Mouse (Mus musculus): Measurements from ENCODE around the gene Ino80b. TPM values are rescaled to one million over a fixed set of nuclear protein-coding genes. Genes with fewer than 3 reads are reported as not detected.

The Ino80b gene
- total and polyA plus RNA-seq, 3 experiments: 14.9 to 30.4 (median 26.1) TPM

GRCm38 (mm10) chr6:83080210-83080609 is 45.0 kb downstream of the Ino80b start:
- H3K27ac ChIP-seq (ENCODE audit: insufficient read depth, low read depth): no peak overlapping the region
- no peaks in the 10 kb centered on the region for H3K9me3 ChIP-seq (replicated peaks; ENCODE audit: low read length)
- peaks cover 7 to 28% of the 10 kb centered on the region in 2 experiments; a peak in 3 of 4 replicates for H3K4me1 ChIP-seq (ENCODE audit: control insufficient read depth in 1 of 2, insufficient read depth in 2 of 2)
- no peak overlapping the region for H3K4me3 ChIP-seq (replicated peaks in 1 of 3; ENCODE audit: low read depth in 2 of 3, low read length in 2 of 3, poor library complexity in 1 of 3)
- dilution Hi-C loops (cut with MboI; ENCODE audit: extremely low pct_ligation_motif_present, extremely low pct_unique_long_range_greater_than_20kb, low sequenced_read_pairs): no loop called here
- no peak overlapping the region for H3K9ac ChIP-seq (ENCODE audit: insufficient read depth, low read depth)
- H3K4me2 ChIP-seq (ENCODE audit: insufficient read depth, low read depth, poor library complexity, severe bottlenecking): no peak overlapping the region
- peaks cover 3% of the 10 kb centered on the region for H3K27me3 ChIP-seq (replicated peaks)
- no peaks in the 10 kb centered on the region for H3K79me2 ChIP-seq (replicated peaks; ENCODE audit: control insufficient read depth, extremely low read depth, insufficient read depth, poor library complexity, severe bottlenecking)
- in situ Hi-C loops (cut with MboI; ENCODE audit: low pct_ligation_motif_present, low pct_unique_long_range_greater_than_20kb, low sequenced_read_pairs): no loop called here
- H3K36me3 ChIP-seq (replicated peaks in 1 of 2; ENCODE audit: control insufficient read depth in 1 of 2, insufficient read depth in 1 of 2, low read length in 1 of 2): peaks cover 11 to 35% of the 10 kb centered on the region in 2 experiments
- TF ChIP-seq MEF2A (IDR thresholded peaks at IDR 0.05; ENCODE audit: borderline replicate concordance, low read depth, low read length): no peak
- TF ChIP-seq CHD1 (IDR thresholded peaks at IDR 0.05; ENCODE audit: low read depth, low read length): no peak
- no peak for TF ChIP-seq E2F4 (IDR thresholded peaks at IDR 0.05; ENCODE audit: insufficient replicate concordance, low read depth, low read length)
- TF ChIP-seq BHLHE40 (IDR thresholded peaks at IDR 0.05; ENCODE audit: low read depth, low read length): no peak
- no peak for TF ChIP-seq GABPA (IDR thresholded peaks at IDR 0.05; ENCODE audit: insufficient replicate concordance, low read depth, low read length)
- TF ChIP-seq ZC3H11A (IDR thresholded peaks at IDR 0.05; ENCODE audit: low read depth, low read length): no peak
- TF ChIP-seq EP300 (IDR thresholded peaks at IDR 0.05; ENCODE audit: low read length): no peak
- no peak for TF ChIP-seq NRF1 (IDR thresholded peaks at IDR 0.05; ENCODE audit: low read depth, low read length)
- TF ChIP-seq TCF12 (IDR thresholded peaks at IDR 0.05; ENCODE audit: low read depth, low read length): no peak
- TF ChIP-seq CTCF (conservative IDR thresholded peaks at IDR 0.05 in 1 of 2, IDR thresholded peaks at IDR 0.05 in 1 of 2; ENCODE audit: low read depth in 2 of 2, low read length in 2 of 2): no peak
- TF ChIP-seq KAT2A (IDR thresholded peaks at IDR 0.05; ENCODE audit: insufficient replicate concordance, low read length): no peak
- TF ChIP-seq POLR2AphosphoS2 (IDR thresholded peaks at IDR 0.05; ENCODE audit: low read depth, low read length): no peak
- no peak for DNase-seq (ENCODE audit: extremely low read depth)

GRCm38 (mm10) chr6:83078324-83078858 is 46.8 kb downstream of the Ino80b start:
- Histone ChIP-seq H3K36me3 (replicated peaks in 1 of 2; ENCODE audit: control insufficient read depth in 1 of 2, insufficient read depth in 1 of 2, low read length in 1 of 2) (peaks cover 11 to 34% of the 10 kb centered on the region in 2 experiments), H3K9me3 (replicated peaks; ENCODE audit: low read length) (no peaks in the 10 kb centered on the region), H3K4me1 (ENCODE audit: control insufficient read depth in 1 of 2, insufficient read depth in 2 of 2) (peaks cover 3 to 19% of the 10 kb centered on the region in 2 experiments; a peak in 3 of 4 replicates), H3K79me2 (replicated peaks; ENCODE audit: control insufficient read depth, extremely low read depth, insufficient read depth, poor library complexity, severe bottlenecking) (no peaks in the 10 kb centered on the region), H3K27ac (ENCODE audit: insufficient read depth, low read depth) (peak overlapping the region; percentile 87), H3K9ac (ENCODE audit: insufficient read depth, low read depth) (peak overlapping the region; percentile 59), H3K4me2 (ENCODE audit: insufficient read depth, low read depth, poor library complexity, severe bottlenecking) (peak overlapping the region; percentile 68), H3K4me3 (replicated peaks in 1 of 3; ENCODE audit: low read depth in 2 of 3, low read length in 2 of 3, poor library complexity in 1 of 3) (peak overlapping the region; percentile 84 to 89 (median 84)), H3K27me3 (replicated peaks) (peaks cover 3% of the 10 kb centered on the region)
- dilution Hi-C loops (cut with MboI; ENCODE audit: extremely low pct_ligation_motif_present, extremely low pct_unique_long_range_greater_than_20kb, low sequenced_read_pairs) (no loop called here), in situ Hi-C loops (cut with MboI; ENCODE audit: low pct_ligation_motif_present, low pct_unique_long_range_greater_than_20kb, low sequenced_read_pairs) (no loop called here)
- DNase-seq (ENCODE audit: extremely low read depth): peak; percentile 97
- TF ChIP-seq IRF4 (IDR thresholded peaks at IDR 0.05; ENCODE audit: low read depth, low read length) (peak; percentile 17; the same call in 1 of the 2 replicates), MEF2A (IDR thresholded peaks at IDR 0.05; ENCODE audit: borderline replicate concordance, low read depth, low read length) (no peak), ELF1 (IDR thresholded peaks at IDR 0.05; ENCODE audit: low read depth, low read length) (peak; percentile 94), POLR2A (IDR thresholded peaks at IDR 0.05; ENCODE audit: low read depth, low read length) (peak; percentile 66), CTCF (conservative IDR thresholded peaks at IDR 0.05 in 1 of 2, IDR thresholded peaks at IDR 0.05 in 1 of 2; ENCODE audit: low read depth in 2 of 2, low read length in 2 of 2) (peak in 1 of 2 experiments; percentile 82; a peak in 2 of 4 replicates), ZMIZ1 (IDR thresholded peaks at IDR 0.05; ENCODE audit: low read depth, low read length) (no peak), NELFE (IDR thresholded peaks at IDR 0.05; ENCODE audit: low read depth, low read length) (peak; percentile 76), UBTF (IDR thresholded peaks at IDR 0.05; ENCODE audit: low read depth, low read length) (no peak), JUND (conservative IDR thresholded peaks at IDR 0.05; ENCODE audit: low read depth, low read length) (no peak), RCOR1 (conservative IDR thresholded peaks at IDR 0.05; ENCODE audit: low read depth, low read length) (no peak), USF1 (IDR thresholded peaks at IDR 0.05; ENCODE audit: low read depth, low read length) (no peak), MXI1 (IDR thresholded peaks at IDR 0.05; ENCODE audit: low read depth, low read length) (no peak; the same call in 1 of the 2 replicates), CHD1 (IDR thresholded peaks at IDR 0.05; ENCODE audit: low read depth, low read length) (no peak), ZNF384 (IDR thresholded peaks at IDR 0.05; ENCODE audit: low read depth, low read length) (no peak), HCFC1 (IDR thresholded peaks at IDR 0.05; ENCODE audit: low read depth, low read length) (peak; percentile 66; the same call in 1 of the 2 replicates), EP300 (IDR thresholded peaks at IDR 0.05; ENCODE audit: low read length) (no peak), ZC3H11A (IDR thresholded peaks at IDR 0.05; ENCODE audit: low read depth, low read length) (no peak), PAX5 (IDR thresholded peaks at IDR 0.05; ENCODE audit: low read length) (no peak), SIN3A (IDR thresholded peaks at IDR 0.05; ENCODE audit: low read length) (peak; percentile 13), KAT2A (IDR thresholded peaks at IDR 0.05; ENCODE audit: insufficient replicate concordance, low read length) (0 out of 2 replicates have a peak, but pooled peaks have one; percentile 42), MYC (IDR thresholded peaks at IDR 0.05; ENCODE audit: low read depth, low read length) (0 out of 2 replicates have a peak, but pooled peaks have one; percentile 22), MAX (IDR thresholded peaks at IDR 0.05; ENCODE audit: low read length) (0 out of 2 replicates have a peak, but pooled peaks have one; percentile 17), BHLHE40 (IDR thresholded peaks at IDR 0.05; ENCODE audit: low read depth, low read length) (no peak), SMC3 (IDR thresholded peaks at IDR 0.05; ENCODE audit: low read depth, low read length) (peak; percentile 84), MAZ (IDR thresholded peaks at IDR 0.05; ENCODE audit: low read depth, low read length) (no peak; the same call in 1 of the 2 replicates), CHD2 (IDR thresholded peaks at IDR 0.05; ENCODE audit: low read length) (peak; percentile 22; the same call in 1 of the 2 replicates)

All from CH12.LX (cell line).